Mouse (Mus musculus) hindbrain, embryonic 11.5 days (tissue): Measurements from ENCODE around the gene Rep15. TPM values are rescaled to one million over a fixed set of nuclear protein-coding genes. Genes with fewer than 3 reads are reported as not detected.
A peak's percentile ranks its signal among the peaks of the same experiment; 100 is the strongest.

Experiments used
- ATAC-seq: fragments of 200-750 bp; cut with Nextera tagmentation; 2 replicates; pipeline ENCODE4 v1.8.0; 2017; ENCODE audit warnings: mild to moderate bottlenecking, moderate TSS enrichment, moderate library complexity; ENCODE audit not compliant: low FRiP score
- DNase-seq: peaks from one replicate; pipeline ENCODE4 v3.0.0-alpha.2; 2015; ENCODE audit warnings: low spot score
- H3K27ac ChIP-seq: fragments of 300-500 bp; sonication (generic); 2 replicates; pipeline ENCODE4 v1.5.1; 2014; ENCODE audit warnings: mild to moderate bottlenecking, low read depth, low read length
- H3K27me3 ChIP-seq: fragments of 300-500 bp; sonication (generic); 2 replicates; pipeline ENCODE4 v1.6.1; 2014; ENCODE audit warnings: mild to moderate bottlenecking, low read length, moderate library complexity, mixed read lengths; ENCODE audit not compliant: control insufficient read depth, insufficient read depth
- H3K36me3 ChIP-seq: fragments of 300-500 bp; sonication (generic); 2 replicates; pipeline ENCODE4 v1.6.1; 2014; ENCODE audit warnings: mild to moderate bottlenecking, low read length, moderate library complexity, mixed read lengths; ENCODE audit not compliant: control insufficient read depth, insufficient read depth
- H3K4me1 ChIP-seq: fragments of 300-500 bp; sonication (generic); replicated peaks from 2 replicates; pipeline ENCODE4 v1.6.1; 2014; ENCODE audit warnings: low read length, mixed read lengths; ENCODE audit not compliant: control insufficient read depth, insufficient read depth
- H3K4me2 ChIP-seq: fragments of 300-500 bp; sonication (generic); replicated peaks from 2 replicates; pipeline ENCODE4 v1.6.1; 2014; ENCODE audit warnings: mild to moderate bottlenecking, low read depth, low read length
- H3K4me3 ChIP-seq: fragments of 300-500 bp; sonication (generic); 2 replicates; pipeline ENCODE4 v1.5.1; 2014; ENCODE audit warnings: low read depth, low read length
- H3K9ac ChIP-seq: fragments of 300-500 bp; sonication (generic); 2 replicates; pipeline ENCODE4 v1.6.1; 2014; ENCODE audit warnings: low read depth, low read length
- H3K9me3 ChIP-seq: fragments of 300-500 bp; sonication (generic); 2 replicates; pipeline ENCODE4 v1.6.1; 2016; ENCODE audit warnings: low read length; ENCODE audit not compliant: control insufficient read depth
- WGBS: fragments of 180-500 bp; shearing (Covaris S2); extraction: QIAGEN DNeasy Blood & Tissue Kit; methylation state at CpG from one replicate; pipeline ENCODE4 v1.1.7; 2014; 5-methylcytosine and 5-hydroxymethylcytosine counted together
- polyA plus RNA-seq: library from polyadenylated mRNA; unstranded; fragments of >200 nt; fragmentation: Nextera tagmentation; extraction: Ambion mirVana; gene quantifications from 2 replicates; pipeline ENCODE4 v1.2.1, GENCODE M21; 2014

Gene Rep15
- polyA plus RNA-seq, 1 experiment from 2014 or later = 0.46 TPM

DNA sequence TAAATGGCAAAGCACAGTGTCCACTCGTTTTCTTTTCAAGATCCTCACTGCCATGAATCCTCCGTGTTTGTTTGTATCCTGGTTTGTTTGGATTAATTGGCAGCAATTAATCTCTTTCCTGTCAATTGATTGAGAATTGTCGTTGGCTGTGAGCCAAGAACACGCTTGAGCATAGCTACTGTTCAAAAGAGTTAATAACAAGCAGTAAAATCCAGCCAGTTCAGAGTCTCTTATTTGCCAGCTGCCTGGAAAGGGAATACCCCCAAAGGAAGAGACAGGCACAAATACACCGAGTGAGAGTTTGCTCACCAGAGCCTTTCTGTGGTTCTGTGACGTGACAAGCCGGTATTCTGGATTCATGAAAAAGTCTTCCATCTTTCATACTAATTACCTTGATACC is 29.6 kb downstream of the Rep15 start:
- Histone ChIP-seq H3K9me3 (no peaks in the 10 kb centered on the region), H3K36me3 (0 out of 2 replicates have a peak, but pooled peaks cover 4% of the 10 kb centered on the region), H3K9ac (no peak overlapping the region), H3K4me2 (no peak overlapping the region), H3K4me3 (no peak overlapping the region), H3K4me1 (no peaks in the 10 kb centered on the region), H3K27me3 (no peaks in the 10 kb centered on the region), H3K27ac (no peak overlapping the region)
- WGBS = 84% methylated on average over 7 of the region's 7 CpGs
- ATAC-seq (no peak), DNase-seq (no peak)

DNA sequence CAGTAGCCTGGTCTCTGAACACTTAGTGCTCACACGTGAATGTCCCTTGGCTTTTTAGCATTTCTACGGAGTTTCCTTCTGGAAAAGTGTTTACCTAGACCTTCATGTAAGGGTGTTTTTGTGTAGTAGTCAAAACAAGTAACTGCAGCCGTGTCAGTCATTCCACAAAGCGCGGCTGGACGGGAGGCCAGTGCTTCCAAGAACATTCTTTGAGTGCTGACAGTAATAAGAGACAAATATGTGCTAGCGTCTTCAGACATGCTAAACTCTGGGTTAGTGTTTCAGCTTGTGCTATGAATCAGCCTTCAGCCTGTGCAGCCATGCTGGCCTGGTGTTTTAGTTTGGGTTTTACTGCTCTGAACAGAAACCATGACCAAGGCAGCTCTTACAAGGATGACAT is 30.3 kb downstream of the Rep15 start:
- no peak overlapping the region for H3K27ac ChIP-seq

DNA sequence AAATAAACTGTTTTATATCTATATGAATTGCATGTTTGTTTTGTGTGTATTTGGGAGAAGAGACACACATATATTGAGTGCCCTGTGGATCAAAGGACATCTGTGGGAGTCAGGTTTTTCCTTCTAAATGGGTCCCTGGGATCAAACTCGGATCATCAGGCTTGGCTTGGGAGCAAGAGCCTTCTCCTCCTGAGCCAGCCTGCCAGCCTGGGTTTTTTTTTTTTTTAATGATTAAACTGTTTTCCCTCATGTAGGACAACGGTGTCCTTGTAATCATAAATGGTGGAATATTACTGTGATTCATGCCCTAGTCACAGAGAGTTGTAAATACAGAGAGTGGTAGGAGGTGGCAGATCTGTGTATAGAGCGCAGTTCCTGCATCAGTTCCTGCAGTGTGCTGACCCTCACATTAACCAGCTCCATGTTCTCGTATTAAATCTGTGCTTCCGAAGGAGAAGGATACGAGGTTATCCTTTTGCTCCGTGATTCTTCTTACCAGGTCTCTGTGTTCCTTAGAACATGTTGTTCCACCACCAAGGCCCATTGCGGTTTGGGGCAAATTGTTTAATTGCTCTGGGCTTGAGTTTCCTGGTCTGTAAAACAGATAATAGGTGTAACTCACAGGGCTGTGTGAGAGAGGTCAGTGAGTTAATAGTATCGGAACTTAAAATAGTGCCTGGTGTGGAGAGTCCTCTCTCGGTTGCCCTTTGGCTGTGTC is 32.0 kb downstream of the Rep15 start:
- no peak for DNase-seq
- Histone ChIP-seq H3K36me3 (0 out of 2 replicates have a peak, but pooled peaks cover 4% of the 10 kb centered on the region), H3K4me2 (no peak overlapping the region), H3K9me3 (no peaks in the 10 kb centered on the region), H3K9ac (no peak overlapping the region), H3K4me3 (no peak overlapping the region), H3K4me1 (no peaks in the 10 kb centered on the region), H3K27ac (no peak overlapping the region), H3K27me3 (no peaks in the 10 kb centered on the region)
- no peak for ATAC-seq
- 92% methylated on average over 10 of the region's 10 CpGs for WGBS

More for the DNA sequence above, 30.3 kb downstream of the Rep15 start:
- no peaks in the 10 kb centered on the region for H3K27me3 ChIP-seq
- H3K36me3 ChIP-seq = 0 out of 2 replicates have a peak, but pooled peaks cover 4% of the 10 kb centered on the region
- WGBS = 86% methylated on average over 7 of the region's 7 CpGs
- H3K4me1 ChIP-seq = no peaks in the 10 kb centered on the region
- no peaks in the 10 kb centered on the region for H3K9me3 ChIP-seq
- ATAC-seq = no peak
- DNase-seq = no peak
- H3K4me3 ChIP-seq = no peak overlapping the region
- H3K9ac ChIP-seq = no peak overlapping the region
- H3K4me2 ChIP-seq = no peak overlapping the region

DNA sequence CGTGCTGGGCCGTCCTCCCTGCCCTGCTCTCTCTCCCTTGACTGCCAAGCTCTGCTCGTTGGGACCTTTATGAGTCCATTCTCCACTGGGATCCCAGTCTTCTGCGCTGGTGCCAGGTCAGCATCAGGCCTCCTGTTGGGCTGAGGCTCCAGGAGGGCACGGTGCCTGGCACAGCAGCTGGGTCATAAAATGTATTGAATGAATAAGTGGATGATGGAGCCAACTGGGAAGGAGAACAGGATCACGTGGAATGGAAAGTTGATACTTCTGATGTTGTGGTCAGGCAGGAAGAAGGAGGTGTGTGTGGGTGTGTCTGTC is 32.5 kb downstream of the Rep15 start:
- H3K36me3 ChIP-seq = 0 out of 2 replicates have a peak, but pooled peaks cover 4% of the 10 kb centered on the region
- DNase-seq (no peak), ATAC-seq (no peak)
- H3K9ac ChIP-seq = no peak overlapping the region
- no peak overlapping the region for H3K4me2 ChIP-seq
- no peaks in the 10 kb centered on the region for H3K4me1 ChIP-seq
- no peak overlapping the region for H3K27ac ChIP-seq
- no peaks in the 10 kb centered on the region for H3K9me3 ChIP-seq
- no peaks in the 10 kb centered on the region for H3K27me3 ChIP-seq
- 93% methylated on average over 6 of the region's 6 CpGs for WGBS
- H3K4me3 ChIP-seq = no peak overlapping the region

DNA sequence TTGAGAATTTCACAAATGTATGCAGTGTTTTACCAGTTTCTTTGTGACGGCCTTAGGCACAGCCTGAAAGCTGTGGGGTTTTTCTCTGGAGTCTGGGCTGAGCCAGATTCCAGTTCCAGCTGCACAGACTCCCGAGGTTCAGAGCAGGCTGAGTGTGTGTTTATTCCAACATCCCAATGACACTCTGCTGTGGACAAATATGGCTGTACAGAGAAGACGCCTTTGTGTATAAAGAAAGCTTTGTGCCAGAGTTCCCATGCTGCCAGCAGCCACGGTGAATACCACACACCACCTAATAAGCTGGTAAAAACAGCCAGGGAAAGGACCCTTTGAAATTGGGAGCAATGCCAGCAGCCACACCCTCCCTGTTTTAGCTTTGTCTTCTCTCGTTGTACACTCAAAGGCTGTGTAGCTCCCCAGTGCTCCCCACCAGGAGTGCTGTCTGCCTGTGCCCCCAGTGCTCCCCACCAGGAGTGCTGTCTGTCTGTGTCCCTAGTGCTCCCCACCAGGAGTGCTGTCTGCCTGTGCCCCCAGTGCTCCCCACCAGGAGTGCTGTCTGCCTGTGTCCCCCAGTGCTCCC is 43.5 kb downstream of the Rep15 start:
- no peak overlapping the region for H3K9ac ChIP-seq
- H3K9me3 ChIP-seq = no peaks in the 10 kb centered on the region
- H3K4me2 ChIP-seq = no peak overlapping the region
- DNase-seq (no peak), ATAC-seq (no peak)
- no peak overlapping the region for H3K27ac ChIP-seq
- H3K4me1 ChIP-seq = no peaks in the 10 kb centered on the region
- no peak overlapping the region for H3K4me3 ChIP-seq
- no peaks in the 10 kb centered on the region for H3K36me3 ChIP-seq
- 65% methylated on average over 5 of the region's 5 CpGs for WGBS
- no peaks in the 10 kb centered on the region for H3K27me3 ChIP-seq

DNA sequence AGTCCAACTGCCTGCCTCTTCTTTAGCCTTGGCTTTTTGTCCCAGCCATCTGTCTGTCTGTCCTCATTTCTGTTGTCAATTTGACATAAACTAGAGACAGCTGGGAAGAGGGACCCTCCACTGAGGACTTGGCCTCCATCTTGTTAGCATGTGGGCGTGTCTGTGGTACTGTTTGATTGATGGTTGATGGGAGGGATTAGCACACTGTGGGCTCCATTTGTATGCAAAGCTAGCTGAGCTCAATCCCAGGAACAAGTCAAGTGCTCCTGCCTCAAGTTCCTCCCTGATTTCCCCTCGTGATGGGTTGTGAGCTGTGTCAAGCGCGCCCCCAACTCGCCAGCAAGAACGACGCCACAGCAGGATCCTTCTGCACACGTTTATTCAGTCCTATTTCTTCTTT is 44.5 kb downstream of the Rep15 start:
- H3K4me3 ChIP-seq = no peak overlapping the region
- no peaks in the 10 kb centered on the region for H3K27me3 ChIP-seq
- ATAC-seq (peak; percentile 78), DNase-seq (peak; percentile 23)
- H3K36me3 ChIP-seq = no peaks in the 10 kb centered on the region
- H3K4me2 ChIP-seq = no peak overlapping the region
- H3K27ac ChIP-seq = no peak overlapping the region
- H3K4me1 ChIP-seq = no peaks in the 10 kb centered on the region
- no peaks in the 10 kb centered on the region for H3K9me3 ChIP-seq
- no peak overlapping the region for H3K9ac ChIP-seq
- WGBS = 88% methylated on average over 7 of the region's 8 CpGs

DNA sequence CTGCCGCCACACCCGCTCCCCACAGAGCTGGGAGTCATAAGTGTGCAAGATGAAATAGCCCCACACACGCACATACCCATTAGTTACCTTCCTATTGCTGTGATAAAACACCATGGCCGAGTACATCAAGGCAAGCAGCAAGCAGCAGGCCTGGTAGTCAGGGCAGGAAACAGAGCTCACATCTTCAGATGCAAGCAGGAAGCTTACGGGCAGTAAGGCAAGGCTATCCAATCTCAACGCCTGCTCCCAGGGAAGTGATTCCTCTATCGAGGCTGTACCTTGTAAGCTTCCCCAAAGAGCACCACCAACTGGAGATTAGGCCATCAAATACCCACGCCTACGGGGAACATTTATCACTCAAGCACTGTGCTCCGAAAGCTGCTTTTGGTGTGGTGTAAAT is 47.5 kb downstream of the Rep15 start:
- no peaks in the 10 kb centered on the region for H3K36me3 ChIP-seq
- no peaks in the 10 kb centered on the region for H3K27me3 ChIP-seq
- ATAC-seq (no peak), DNase-seq (no peak)
- WGBS = 91% methylated on average over 10 of the region's 10 CpGs
- H3K4me3 ChIP-seq = no peak overlapping the region
- H3K4me1 ChIP-seq = no peaks in the 10 kb centered on the region
- H3K9ac ChIP-seq = no peak overlapping the region
- H3K27ac ChIP-seq = no peak overlapping the region
- H3K9me3 ChIP-seq = no peaks in the 10 kb centered on the region
- no peak overlapping the region for H3K4me2 ChIP-seq

Other genes starting within 250 kb of the Rep15 start
- 1.7 and 2.8 TPM in 2 replicates for gene Arntl2, start 236.5 kb upstream of the Rep15 start, polyA plus RNA-seq
- not detected in 2 replicates for gene Smco2, start 182.5 kb upstream of the Rep15 start, polyA plus RNA-seq
- gene Ppfibp1, start 144.1 kb upstream of the Rep15 start, polyA plus RNA-seq = 29.0 and 36.1 TPM in 2 replicates
- gene 1700034J05Rik, start 78.2 kb upstream of the Rep15 start, polyA plus RNA-seq = 0.20 and 0.46 TPM in 2 replicates
- gene Mrps35, start 10.2 kb downstream of the Rep15 start, polyA plus RNA-seq = 84.1 and 87.5 TPM in 2 replicates
- 0.92 and 0.96 TPM in 2 replicates for gene Mansc4, start 54.4 kb downstream of the Rep15 start, polyA plus RNA-seq
- 9.0 and 9.9 TPM in 2 replicates for gene Klhl42, start 58.8 kb downstream of the Rep15 start, polyA plus RNA-seq
- gene Pthlh, start 231.6 kb downstream of the Rep15 start, polyA plus RNA-seq = 5.6 and 7.4 TPM in 2 replicates